Mouse (Mus musculus) adrenal gland (tissue): ENCODE data around the gene Olfr222.
"Not testable (repeated sequence)": the region's sequence is repeated elsewhere in the genome, so short reads cannot be mapped to it uniquely, and the experiment has no call there.

Experiments used
- intact Hi-C: fragments of 180-260 bp; cut with DNase I; formaldehyde crosslinking; loops from one replicate; pipeline ENCODE4 v1.15.1; 2025
- long read RNA-seq, 2 experiments: library from polyadenylated mRNA; unstranded; transcript quantifications; one replicate each; pipeline ENCODE4 v2.0.0; 2020; ENCODE audit warnings: borderline replicate concordance in 1 of 2; ENCODE audit not compliant: insufficient replicate concordance in 1 of 2

Olfr222 gene
- long read RNA-seq, experiment 1 = 0 reads
- long read RNA-seq, experiment 2 = 0 reads

GRCm38 (mm10) chr11:59576135-59576534 is at the start of gene Olfr222:
Gene Olfr222 (minus strand): TSS chr11:59576235.
- intact Hi-C loops = not testable (repeated sequence)

GRCm38 (mm10) chr11:59624017-59624630 is 48.1 kb upstream of the Olfr222 start:
- intact Hi-C loops = loop anchor here (10.0 kb wide), 1 partner anchor 441 kb away; no protein-coding TSS in a partner anchor

GRCm38 (mm10) chr11:59622214-59622613 is 46.2 kb upstream of the Olfr222 start:
- intact Hi-C loops = loop anchor here (10.0 kb wide), 1 partner anchor 443 kb away; no protein-coding TSS in a partner anchor

GRCm38 (mm10) chr11:59616986-59617385 is 41.0 kb upstream of the Olfr222 start:
- intact Hi-C loops = loop anchor here (10.0 kb wide), 1 partner anchor 92 kb away; the partner anchor contains the start of gene Zkscan17

- intact Hi-C loops = loop anchor here (10.0 kb wide), 1 partner anchor 89 kb away; the partner anchor contains the start of gene Zkscan17
Observed at GRCm38 (mm10) chr11:59614120-59614519, 38.1 kb upstream of the Olfr222 start.

- intact Hi-C loops = loop anchor here (10.0 kb wide), 1 partner anchor 87 kb away; the partner anchor contains the start of gene Zkscan17
Observed at GRCm38 (mm10) chr11:59611646-59612045, 35.6 kb upstream of the Olfr222 start.

- intact Hi-C loops = no loop called here
Observed at GRCm38 (mm10) chr11:59602287-59602686, 26.3 kb upstream of the Olfr222 start.

- intact Hi-C loops = no loop called here
Observed at GRCm38 (mm10) chr11:59600872-59601271, 24.8 kb upstream of the Olfr222 start.

- intact Hi-C loops = no loop called here
Observed at GRCm38 (mm10) chr11:59599211-59599610, 23.2 kb upstream of the Olfr222 start.

- intact Hi-C loops = no loop called here
Observed at GRCm38 (mm10) chr11:59596950-59597349, 20.9 kb upstream of the Olfr222 start.

- intact Hi-C loops = no loop called here
Observed at GRCm38 (mm10) chr11:59596091-59596490, 20.1 kb upstream of the Olfr222 start.

- intact Hi-C loops = no loop called here
Observed at GRCm38 (mm10) chr11:59593189-59593588, 17.2 kb upstream of the Olfr222 start, which contains the start of gene Olfr223. Gene Olfr223 (minus strand): TSS chr11:59593289.

GRCm38 (mm10) chr11:59589496-59589895 is 13.5 kb upstream of the Olfr222 start:
- intact Hi-C loops = no loop called here

- intact Hi-C loops = no loop called here
Observed at GRCm38 (mm10) chr11:59584539-59584938, 8.5 kb upstream of the Olfr222 start.

- intact Hi-C loops = no loop called here
Observed at GRCm38 (mm10) chr11:59575726-59576125, 309 bp downstream of the Olfr222 start.

GRCm38 (mm10) chr11:59569306-59569705 is 6.7 kb downstream of the Olfr222 start:
- intact Hi-C loops = loop anchor here (1.0 kb wide), 1 partner anchor 44 kb away; no protein-coding TSS in a partner anchor

GRCm38 (mm10) chr11:59562837-59563236 is 13.2 kb downstream of the Olfr222 start:
- intact Hi-C loops = no loop called here

- intact Hi-C loops = no loop called here
Observed at GRCm38 (mm10) chr11:59562336-59562735, 13.7 kb downstream of the Olfr222 start.

- intact Hi-C loops = no loop called here
Observed at GRCm38 (mm10) chr11:59560906-59561305, 15.1 kb downstream of the Olfr222 start.

- intact Hi-C loops = no loop called here
Observed at GRCm38 (mm10) chr11:59554535-59554934, 21.5 kb downstream of the Olfr222 start.

- intact Hi-C loops = no loop called here
Observed at GRCm38 (mm10) chr11:59554127-59554526, 21.9 kb downstream of the Olfr222 start.

- intact Hi-C loops = no loop called here
Observed at GRCm38 (mm10) chr11:59544005-59544404, 32.0 kb downstream of the Olfr222 start.

GRCm38 (mm10) chr11:59543376-59543775 is 32.7 kb downstream of the Olfr222 start:
- intact Hi-C loops = no loop called here
